Mouse (Mus musculus) c-Kit-positive CD71-positive TER-119-positive erythroid progenitor cells, embryonic 14.5 days (primary cell): ENCODE results near the gene Gtf2h1.
"Not testable (repeated sequence)": the region's sequence is repeated elsewhere in the genome, so short reads cannot be mapped to it uniquely, and the experiment has no call there.

ENCODE experiments used
- DNase-seq: peaks from one replicate; pipeline ENCODE4 v3.0.0-alpha.2; 2013; ENCODE audit warnings: low spot score

Gene Gtf2h1

GRCm38 (mm10) chr7:46830799-46831590 lies 35.1 kb downstream of the Gtf2h1 start:
- no peak for DNase-seq

DNA sequence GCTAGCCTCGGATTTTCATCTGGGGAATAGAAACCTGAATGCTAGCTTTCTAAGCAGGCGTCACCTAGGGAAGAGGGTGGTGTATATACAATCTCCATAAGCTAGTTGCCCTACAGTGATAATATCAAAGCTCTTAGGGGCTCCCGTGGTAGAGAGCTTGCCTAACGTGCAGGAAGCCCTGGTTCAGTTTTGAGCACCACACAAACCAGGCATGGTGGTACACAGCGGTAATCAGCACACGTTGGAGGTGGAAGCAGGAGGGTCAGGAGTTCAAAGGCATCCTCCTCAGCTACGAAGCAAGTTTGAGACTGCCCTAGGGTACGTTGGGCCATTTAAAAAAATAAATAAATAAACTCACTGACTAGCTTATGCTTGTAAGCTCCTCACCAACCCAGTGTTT lies 35.8 kb downstream of the Gtf2h1 start:
- no peak for DNase-seq

- DNase-seq: not testable (repeated sequence)
Measured at GRCm38 (mm10) chr7:46832112-46832810, 36.4 kb downstream of the Gtf2h1 start.

GRCm38 (mm10) chr7:46833266-46833665 lies 37.4 kb downstream of the Gtf2h1 start:
- DNase-seq: peak; percentile 64

DNA sequence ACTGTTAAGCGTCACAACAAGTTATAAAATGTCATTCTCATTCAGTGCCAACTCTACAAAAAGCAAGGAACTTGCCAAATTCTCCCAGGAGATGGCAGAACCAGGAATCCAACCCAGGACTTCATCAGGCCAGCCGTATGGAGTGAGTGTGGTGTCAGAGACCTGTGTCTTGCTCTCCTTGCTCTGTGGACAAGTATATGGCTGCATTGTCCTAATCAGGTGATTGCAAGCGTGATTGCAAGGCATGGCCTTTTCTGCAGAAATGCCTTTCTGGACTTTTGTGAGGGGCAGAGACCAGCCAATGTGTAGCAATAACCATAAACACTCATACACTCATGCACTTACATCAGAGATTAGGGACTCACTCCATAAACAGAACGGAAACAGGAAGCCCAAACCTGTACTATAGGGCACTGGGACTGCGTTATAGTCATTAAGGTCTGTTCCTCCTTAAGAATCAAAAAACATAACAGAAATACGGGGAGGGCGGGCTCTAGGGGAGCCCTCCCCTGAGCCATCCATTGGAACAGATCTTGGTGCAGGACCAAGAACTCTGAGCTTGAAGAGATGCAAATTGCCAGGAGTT lies 37.9 kb downstream of the Gtf2h1 start:
- no peak for DNase-seq

DNA sequence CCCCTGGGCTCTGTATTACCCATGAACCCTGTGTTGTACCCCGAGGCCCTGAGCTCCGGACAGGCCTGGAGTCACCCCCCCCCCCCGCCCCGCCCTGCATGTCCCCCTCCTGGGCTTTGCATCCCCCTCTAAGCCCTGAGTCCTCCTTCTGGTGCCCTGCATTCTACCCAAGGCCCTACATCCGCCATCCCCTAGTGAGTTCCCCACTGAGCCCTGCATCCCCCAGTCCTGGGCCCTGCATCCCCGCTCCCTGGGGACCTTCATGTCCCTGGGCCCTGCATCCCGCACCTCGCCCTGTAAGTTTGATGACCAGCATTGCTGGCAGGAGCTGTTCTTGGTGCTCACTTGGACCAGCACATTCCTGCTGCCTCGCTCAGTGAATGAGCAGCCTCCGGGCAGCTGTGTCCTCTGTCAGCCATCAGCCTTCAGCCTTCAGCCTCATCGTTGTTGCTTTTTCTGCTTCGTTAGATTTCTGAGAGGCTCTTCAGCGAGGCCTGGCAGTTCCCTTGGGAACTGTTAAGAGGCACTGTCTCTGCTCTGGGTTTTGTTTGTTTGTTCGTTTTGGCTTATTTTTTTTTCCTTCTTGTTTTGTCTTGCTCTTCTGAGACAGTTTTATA lies 39.2 kb downstream of the Gtf2h1 start:
- no peak for DNase-seq

DNA sequence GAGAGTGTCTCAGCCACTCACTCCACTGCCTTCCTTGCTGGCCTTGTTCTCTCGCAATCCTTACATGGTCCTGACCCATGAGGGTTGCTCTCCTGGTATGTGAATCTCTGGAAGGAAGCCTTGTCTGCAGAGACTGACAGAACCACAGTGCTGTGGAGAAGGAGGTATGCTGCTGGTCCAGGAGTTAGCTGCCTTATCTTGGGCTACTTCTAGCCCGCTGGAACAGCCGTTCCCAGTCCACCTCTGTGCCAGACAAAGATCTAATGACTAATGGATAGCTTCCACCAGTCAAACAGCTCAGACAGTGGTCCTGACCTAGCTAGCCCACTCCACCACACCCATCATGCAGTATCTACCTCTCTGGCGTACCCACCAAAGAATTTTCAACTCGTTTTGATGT lies 40.5 kb downstream of the Gtf2h1 start:
- DNase-seq: no peak

GRCm38 (mm10) chr7:46837073-46837472 lies 41.2 kb downstream of the Gtf2h1 start:
- DNase-seq: no peak

DNA sequence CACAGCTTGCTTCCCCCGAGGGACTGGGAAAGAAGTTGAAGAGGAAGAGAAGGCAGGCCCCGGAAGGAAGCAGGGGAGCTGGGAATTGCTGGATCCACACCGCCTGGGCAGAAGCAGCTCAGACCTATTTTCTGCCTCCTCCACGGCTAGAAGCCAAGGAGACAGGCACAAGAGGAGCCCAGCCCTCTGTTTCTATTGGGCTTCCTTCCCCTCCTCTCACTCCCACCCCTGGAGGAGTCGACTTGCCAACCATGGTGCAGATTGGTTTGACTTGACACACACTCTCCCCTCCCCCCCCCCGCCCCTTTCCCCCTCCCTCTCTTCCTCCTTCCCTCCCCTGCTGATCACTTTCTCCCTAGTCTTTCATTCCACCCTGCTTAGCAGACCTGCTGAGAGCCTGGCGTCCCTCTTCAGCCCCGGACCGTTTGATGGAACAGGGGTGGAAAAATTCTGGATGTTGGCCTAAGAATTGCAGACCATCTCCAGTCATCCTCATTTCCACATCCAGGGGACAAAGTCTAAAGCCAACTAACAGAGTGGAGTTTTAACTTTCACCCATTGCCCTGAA lies 42.3 kb downstream of the Gtf2h1 start:
- no peak for DNase-seq

- DNase-seq: no peak
Measured at GRCm38 (mm10) chr7:46838891-46839302, 43.0 kb downstream of the Gtf2h1 start.

DNA sequence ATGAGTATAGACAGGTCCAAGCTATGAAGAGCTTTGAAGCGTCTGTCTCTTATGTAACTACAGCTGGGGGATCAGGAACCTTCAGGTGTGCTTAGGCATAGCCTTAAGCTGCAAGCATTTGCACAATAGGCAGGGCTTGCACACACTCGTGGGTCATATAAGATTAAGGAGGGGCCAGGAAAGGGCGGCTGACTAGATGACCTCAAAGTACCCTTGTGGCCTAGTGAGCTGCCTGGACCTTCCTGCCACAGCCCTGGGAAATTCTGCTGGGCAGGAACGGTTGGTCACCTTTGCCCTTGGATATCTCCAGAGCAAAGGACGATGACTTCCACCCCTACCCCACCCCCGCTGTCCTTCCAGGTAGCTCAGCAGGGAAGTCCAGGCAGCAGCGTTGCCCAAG lies 43.5 kb downstream of the Gtf2h1 start:
- no peak for DNase-seq

DNA sequence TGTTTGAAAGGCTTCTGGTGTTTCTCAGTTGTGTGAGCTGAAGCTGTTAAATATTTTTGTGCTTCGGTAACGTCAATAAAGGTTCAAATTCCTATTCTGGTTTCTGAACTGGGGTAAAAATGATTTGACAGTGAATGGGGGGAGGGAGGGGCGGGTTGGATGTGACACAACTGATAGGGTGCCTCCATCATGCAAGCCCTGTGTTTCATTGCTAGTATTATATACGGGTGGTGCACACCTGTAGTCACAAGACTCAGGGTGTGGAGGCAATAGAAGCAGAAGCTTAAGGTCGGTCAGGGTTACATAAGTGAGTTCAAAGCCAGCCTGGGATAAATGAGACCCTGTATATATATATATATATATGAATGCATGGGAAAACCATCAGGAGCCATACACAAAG lies 44.0 kb downstream of the Gtf2h1 start:
- no peak for DNase-seq

- DNase-seq: no peak
Measured at GRCm38 (mm10) chr7:46840326-46840725, 44.4 kb downstream of the Gtf2h1 start.

GRCm38 (mm10) chr7:46840787-46841525 lies 45.1 kb downstream of the Gtf2h1 start, which contains the start of gene Ldha:
Gene Ldha (plus strand): TSS chr7:46841475.
- no peak for DNase-seq

DNA sequence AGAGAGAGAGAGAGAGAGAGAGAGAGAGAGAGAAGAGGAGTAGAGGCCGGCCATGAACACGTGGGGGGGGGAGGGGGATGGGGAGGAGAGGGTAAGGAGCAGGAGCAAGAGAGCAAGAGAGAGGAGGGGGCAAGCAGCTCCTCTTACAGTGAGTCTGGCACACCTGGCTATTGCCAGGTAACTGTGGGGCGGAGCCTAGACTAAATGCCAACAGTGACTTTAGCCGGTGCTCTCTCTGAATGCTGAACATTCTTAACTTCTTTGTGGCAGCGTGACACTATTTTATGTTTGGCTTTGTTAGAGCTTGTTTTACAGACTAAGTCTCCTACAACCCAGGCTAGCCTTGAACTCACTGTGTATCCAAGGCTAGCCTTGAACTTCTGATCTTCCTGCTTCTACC lies 46.4 kb downstream of the Gtf2h1 start:
- no peak for DNase-seq

DNA sequence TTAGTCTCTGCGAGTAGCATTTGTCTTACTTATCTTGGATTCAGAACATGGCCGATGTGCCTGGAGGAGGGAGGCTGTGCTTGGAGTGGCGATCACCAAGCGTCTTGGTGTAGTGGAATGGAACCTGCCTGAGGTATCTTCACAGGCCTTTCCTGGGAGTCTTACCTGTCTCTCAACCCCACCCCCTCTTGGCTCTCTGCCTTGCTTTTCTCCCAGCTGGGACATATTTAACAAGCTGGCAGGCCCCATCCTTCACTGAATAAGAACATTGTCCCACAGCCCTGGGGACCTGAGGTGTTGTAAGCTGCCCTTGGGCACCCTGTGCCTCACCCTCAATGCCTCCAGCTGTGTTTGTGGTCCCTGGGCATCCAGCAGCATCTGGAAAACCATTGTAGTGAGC lies 47.7 kb downstream of the Gtf2h1 start:
- no peak for DNase-seq

GRCm38 (mm10) chr7:46845211-46845977 lies 49.5 kb downstream of the Gtf2h1 start:
- peak; percentile 68 for DNase-seq

GRCm38 (mm10) chr7:46845978-46846485 lies 50.1 kb downstream of the Gtf2h1 start:
- peak; percentile 34 for DNase-seq

DNA sequence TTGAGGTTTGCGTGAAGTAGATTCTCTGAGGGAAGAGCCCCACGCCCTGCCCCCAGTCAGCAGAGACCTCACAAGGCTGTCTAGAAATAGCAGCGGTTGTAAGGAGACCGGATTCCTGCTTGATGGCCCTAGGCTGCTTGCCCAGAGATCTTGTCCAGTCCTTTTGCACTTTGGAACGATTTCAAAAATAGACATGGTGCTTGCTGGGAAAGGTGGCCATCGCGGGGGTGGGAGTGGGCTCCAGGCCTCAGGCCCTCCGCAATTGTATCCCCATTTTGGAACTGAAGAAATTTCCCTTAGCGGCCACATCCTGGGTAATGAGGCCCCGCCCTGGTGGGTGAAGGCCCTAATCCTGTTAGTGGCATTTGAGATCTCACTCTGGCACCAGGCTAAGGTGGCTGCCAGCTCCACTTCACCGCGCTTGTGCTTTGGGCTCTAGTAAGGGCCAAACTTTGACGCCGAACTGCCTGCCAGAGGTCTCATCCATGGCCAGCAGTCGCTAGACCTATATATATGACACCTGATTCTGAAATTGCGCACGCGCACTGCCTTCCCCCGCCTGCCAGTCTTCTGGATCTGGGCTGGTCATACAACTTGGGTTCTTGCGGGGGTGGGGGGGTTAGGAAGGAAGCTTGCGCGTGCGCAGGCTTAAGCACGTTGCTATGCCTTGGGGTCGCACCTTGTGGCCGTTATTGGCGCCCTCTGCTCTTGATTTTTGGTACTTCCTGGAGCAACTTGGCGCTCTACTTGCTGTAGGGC lies 50.8 kb downstream of the Gtf2h1 start:
- DNase-seq: peak; percentile 71

GRCm38 (mm10) chr7:46849287-46849686 lies 53.4 kb downstream of the Gtf2h1 start:
- no peak for DNase-seq
